In genomic region chr13:98652194-98652593, GRCm38 (mm10) we compare ENCODE assay signal across 29 mouse cellular contexts. TPM values are rescaled to one million over a fixed set of nuclear protein-coding genes. Genes with fewer than 3 reads are reported as not detected.
DNase-seq lines count a peak whose midpoint lies in the region; ATAC-seq and TF ChIP-seq lines count a peak whose summit lies in the region.
"Had no signal": no experiment of that assay in that cellular context is flagged by ENCODE, and none has a peak within 500 bp of the region (broad histone marks: within the 10 kb centered on the region; RNA-seq: fewer than 3 reads in every experiment).

No protein-coding gene starts in this region.

- peak; percentile 67 for DNase-seq in heart, embryonic 10.5 days (ENCODE audit: low spot score)
- DNase-seq in heart, postnatal 4 days = no peak
- DNase-seq in layer of hippocampus, adult 11-12 months (ENCODE audit: low spot score) = peak; percentile 35
- DNase-seq in layer of hippocampus, postnatal 14 days (ENCODE audit: low spot score in 2 of 2) = no peak
- peak; percentile 39 for DNase-seq in right cerebral cortex, adult 18-20 months
- DNase-seq in right cerebral cortex, postnatal 14 days = no peak
- no peak for DNase-seq in stomach, postnatal 0 days (ENCODE audit: low spot score)
- DNase-seq in adrenal gland, adult 2 months = no peak
- DNase-seq: adrenal gland, postnatal 25 days; cerebellum, adult 11-12 months; forebrain, postnatal 0 days; gastrocnemius, postnatal 10 days; kidney, adult 9 months; left cerebral cortex, postnatal 4 days; liver; retina, postnatal 1 day; thymus, postnatal 14 days had no signal

- no peak overlapping the region for H3K4me3 ChIP-seq in heart, embryonic 10.5 days
- H3K4me3 ChIP-seq in stomach, postnatal 0 days (ENCODE audit: low read depth, low read length) = no peak overlapping the region
- H3K4me3 ChIP-seq: embryonic facial prominence, embryonic 15.5 days; forebrain, embryonic 10.5 days; hindbrain, embryonic 10.5 days; midbrain, embryonic 10.5 days had no signal

- no peak for TF ChIP-seq CTCF in stomach, postnatal 0 days (IDR thresholded peaks at IDR 0.05; ENCODE audit: low read depth)

- H3K27ac ChIP-seq in heart, embryonic 10.5 days = no peak overlapping the region
- peak overlapping the region; percentile 30; the same call in 1 of the 2 replicates for H3K27ac ChIP-seq in stomach, postnatal 0 days (replicated peaks)
- H3K27ac ChIP-seq: embryonic facial prominence, embryonic 15.5 days; forebrain, embryonic 10.5 days; hindbrain, embryonic 10.5 days; hindbrain, postnatal 0 days; macrophage; midbrain, embryonic 10.5 days had no signal

- no peak for TF ChIP-seq EP300 in stomach, postnatal 0 days (optimal IDR thresholded peaks at IDR 0.05)

- no peak overlapping the region for H3K4me2 ChIP-seq in stomach, postnatal 0 days (replicated peaks; ENCODE audit: low read depth)
- H3K4me2 ChIP-seq: embryonic facial prominence, embryonic 15.5 days had no signal

- ATAC-seq in stomach, postnatal 0 days (ENCODE audit: low FRiP score, low TSS enrichment) = no peak
- ATAC-seq: forebrain, postnatal 0 days; hindbrain, postnatal 0 days had no signal

- H3K27me3 ChIP-seq in heart, embryonic 10.5 days (ENCODE audit: insufficient read depth, poor library complexity, severe bottlenecking) = no peaks in the 10 kb centered on the region
- H3K27me3 ChIP-seq in stomach, postnatal 0 days (ENCODE audit: control insufficient read depth, insufficient read depth, low read length) = no peaks in the 10 kb centered on the region
- H3K27me3 ChIP-seq: CH12.LX; embryonic facial prominence, embryonic 15.5 days had no signal

- H3K36me3 ChIP-seq in heart, embryonic 10.5 days = no peaks in the 10 kb centered on the region
- no peaks in the 10 kb centered on the region for H3K36me3 ChIP-seq in stomach, postnatal 0 days (ENCODE audit: control insufficient read depth, insufficient read depth, low read length)
- H3K36me3 ChIP-seq: embryonic facial prominence, embryonic 15.5 days; forebrain, embryonic 10.5 days; hindbrain, embryonic 10.5 days; midbrain, embryonic 10.5 days had no signal

- WGBS in heart, embryonic 10.5 days = 59% methylated on average over 2 of the region's 2 CpGs
- 39% methylated on average over 2 of the region's 2 CpGs for WGBS in stomach, postnatal 0 days

- peaks cover 25% of the 10 kb centered on the region; the same call in 1 of the 2 replicates for H3K4me1 ChIP-seq in heart, embryonic 10.5 days
- 0 out of 2 replicates have a peak, but pooled peaks cover 2% of the 10 kb centered on the region for H3K4me1 ChIP-seq in stomach, postnatal 0 days (replicated peaks; ENCODE audit: control insufficient read depth, insufficient read depth)

- no peak overlapping the region for H3K9ac ChIP-seq in stomach, postnatal 0 days (ENCODE audit: low read length)
- H3K9ac ChIP-seq: embryonic facial prominence, embryonic 15.5 days; forebrain, postnatal 0 days had no signal

- no peaks in the 10 kb centered on the region for H3K9me3 ChIP-seq in heart, embryonic 10.5 days
- H3K9me3 ChIP-seq in stomach, postnatal 0 days (ENCODE audit: control insufficient read depth, low read length) = no peaks in the 10 kb centered on the region
- H3K9me3 ChIP-seq: embryonic facial prominence, embryonic 15.5 days; forebrain, embryonic 10.5 days; hindbrain, embryonic 10.5 days; midbrain, embryonic 10.5 days had no signal

RNA-seq across cellular contexts. Expression of gene Tmem174, which starts 15.0 kb away (rescaled TPM):
- polyA plus RNA-seq in heart, embryonic 10.5 days (2016; fragmentation: Nextera tagmentation; extraction: Ambion mirVana) = 0.05 TPM in 1 of 2 replicates, not detected in the other
- not detected for total RNA-seq in heart, postnatal 4 days (2021)
- not detected for total RNA-seq in layer of hippocampus, postnatal 14 days (2021)
- polyA plus RNA-seq in stomach, postnatal 0 days (2015; fragmentation: Nextera tagmentation; extraction: Ambion mirVana) = not detected in 2 replicates
- total RNA-seq in adrenal gland, adult 2 months (2021) = not detected
- not detected in 2 replicates for polyA plus RNA-seq in adrenal gland, adult 2 months (2012; rRNA removed)
- total RNA-seq: adrenal gland, postnatal 25 days; CH12.LX; gastrocnemius, postnatal 10 days; heart, adult 8-10 months; hindbrain, postnatal 0 days; left cerebral cortex, postnatal 4 days; MEL had no signal
- polyA plus RNA-seq: forebrain, embryonic 10.5 days; forebrain, postnatal 0 days; heart, embryonic 16.5 days; hindbrain, embryonic 10.5 days; liver, embryonic 16.5 days; macrophage; neural tube, embryonic 11.5 days had no signal

RNA-seq across cellular contexts. Expression of gene Tmem171, which starts 42.4 kb away (rescaled TPM):
- polyA plus RNA-seq in heart, embryonic 10.5 days (2016; fragmentation: Nextera tagmentation; extraction: Ambion mirVana) = 0.73 and 1.0 TPM in 2 replicates
- total RNA-seq in heart, postnatal 4 days (2021) = 10 to 100 TPM in 1 of 2 experiments, 1 to 10 TPM in 1; 8.8 to 12.3 TPM
- total RNA-seq in layer of hippocampus, postnatal 14 days (2021) = under 1 TPM in 1 of 2 experiments, not detected in 1; 0.58 TPM
- polyA plus RNA-seq in stomach, postnatal 0 days (2015; fragmentation: Nextera tagmentation; extraction: Ambion mirVana) = 27.4 and 29.6 TPM in 2 replicates
- under 1 TPM; 0.41 to 0.49 TPM for total RNA-seq in adrenal gland, adult 2 months (2021)
- polyA plus RNA-seq in adrenal gland, adult 2 months (2012; rRNA removed) = 0.18 and 0.22 TPM in 2 replicates
- total RNA-seq: adrenal gland, postnatal 25 days; CH12.LX; forebrain, postnatal 0 days; hindbrain, postnatal 0 days; MEL had no signal
- polyA plus RNA-seq: forebrain, embryonic 10.5 days; forebrain, postnatal 0 days; hindbrain, embryonic 10.5 days; hindbrain, postnatal 0 days; midbrain, embryonic 10.5 days; neural tube, embryonic 11.5 days had no signal

Comparison
In these comparisons a context has a peak if more than half of its experiments do, and no peak if none do; other contexts are left out.
1. DNase-seq: peak in heart, embryonic 10.5 days (single experiment), layer of hippocampus, adult 11-12 months (single experiment) and right cerebral cortex, adult 18-20 months (single experiment); none in heart, postnatal 4 days (single experiment), layer of hippocampus, postnatal 14 days (0 of 2), right cerebral cortex, postnatal 14 days (single experiment), stomach, postnatal 0 days (single experiment) and adrenal gland, adult 2 months (single experiment).
2. RNA of gene Tmem171, which starts 42.4 kb away (total RNA-seq): 8.8 to 12.3 TPM in heart, postnatal 4 days; 0.58 TPM in layer of hippocampus, postnatal 14 days and 0.41 to 0.49 TPM in adrenal gland, adult 2 months; every median in the first group is over 4 times any median in the second.